Mouse (Mus musculus): ENCODE results near the gene Gm10974. TPM values are rescaled to one million over a fixed set of nuclear protein-coding genes. Genes with fewer than 3 reads are reported as not detected.
A peak's percentile ranks its signal among the peaks of the same experiment; 100 is the strongest.

Gm10974 gene
- polyA plus RNA-seq, 1 experiment from 2014 or later, result not detected

- ATAC-seq (ENCODE audit: insufficient number of reproducible peaks, insufficient read depth, low FRiP score, low TSS enrichment, low read depth), result no peak
- Histone ChIP-seq H3K9me3 (no peaks in the 10 kb centered on the region), H3K9ac (replicated peaks) (no peak overlapping the region), H3K36me3 (no peaks in the 10 kb centered on the region), H3K27ac (no peak overlapping the region), H3K27me3 (peaks cover 5% of the 10 kb centered on the region), H3K4me3 (replicated peaks) (no peak overlapping the region), H3K4me1 (replicated peaks) (peaks cover 24% of the 10 kb centered on the region), H3K4me2 (no peak overlapping the region)
- WGBS, result 40% methylated on average over 13 of the region's 13 CpGs
Measured at GRCm38 (mm10) chr7:66405951-66406721, 40.4 kb downstream of the Gm10974 start.

- H3K36me3 ChIP-seq, result no peaks in the 10 kb centered on the region
- H3K27ac ChIP-seq, result no peak overlapping the region
- H3K27me3 ChIP-seq, result peaks cover under 1% of the 10 kb centered on the region
- no peaks in the 10 kb centered on the region for H3K9me3 ChIP-seq
- 59% methylated on average over 8 of the region's 8 CpGs for WGBS
- no peak for ATAC-seq (ENCODE audit: insufficient number of reproducible peaks, insufficient read depth, low FRiP score, low TSS enrichment, low read depth)
- no peak overlapping the region for H3K4me3 ChIP-seq (replicated peaks)
- no peak overlapping the region for H3K4me2 ChIP-seq
- peaks cover 19% of the 10 kb centered on the region for H3K4me1 ChIP-seq (replicated peaks)
- no peak overlapping the region for H3K9ac ChIP-seq (replicated peaks)
Measured at GRCm38 (mm10) chr7:66406971-66407370, 41.3 kb downstream of the Gm10974 start.

- no peak overlapping the region for H3K9ac ChIP-seq (replicated peaks)
- no peaks in the 10 kb centered on the region; the same call in 1 of the 2 replicates for H3K27me3 ChIP-seq
- H3K36me3 ChIP-seq, result no peaks in the 10 kb centered on the region
- H3K27ac ChIP-seq, result no peak overlapping the region
- H3K9me3 ChIP-seq, result no peaks in the 10 kb centered on the region
- no peak overlapping the region for H3K4me2 ChIP-seq
- no peak overlapping the region for H3K4me3 ChIP-seq (replicated peaks)
- ATAC-seq (ENCODE audit: insufficient number of reproducible peaks, insufficient read depth, low FRiP score, low TSS enrichment, low read depth), result peak; percentile 9; the same call in 1 of the 2 replicates
- WGBS, result 67% methylated on average over 6 of the region's 6 CpGs
- peaks cover 11% of the 10 kb centered on the region for H3K4me1 ChIP-seq (replicated peaks)
Measured at GRCm38 (mm10) chr7:66409433-66409832, 43.7 kb downstream of the Gm10974 start.

- no peak overlapping the region for H3K9ac ChIP-seq (replicated peaks)
- H3K4me3 ChIP-seq (replicated peaks), result no peak overlapping the region
- no peaks in the 10 kb centered on the region for H3K9me3 ChIP-seq
- WGBS, result 83% methylated on average over 7 of the region's 7 CpGs
- H3K4me2 ChIP-seq, result no peak overlapping the region
- no peak for ATAC-seq (ENCODE audit: insufficient number of reproducible peaks, insufficient read depth, low FRiP score, low TSS enrichment, low read depth)
- H3K36me3 ChIP-seq, result no peaks in the 10 kb centered on the region
- no peaks in the 10 kb centered on the region for H3K4me1 ChIP-seq (replicated peaks)
- H3K27ac ChIP-seq, result no peak overlapping the region
- H3K27me3 ChIP-seq, result no peaks in the 10 kb centered on the region; the same call in 1 of the 2 replicates
Measured at GRCm38 (mm10) chr7:66413093-66413492, 47.4 kb downstream of the Gm10974 start.

GRCm38 (mm10) chr7:66416829-66417228 is 51.1 kb downstream of the Gm10974 start:
- no peak overlapping the region for H3K4me2 ChIP-seq
- no peak overlapping the region for H3K9ac ChIP-seq (replicated peaks)
- WGBS, result 80% methylated on average over 4 of the region's 4 CpGs
- no peak for ATAC-seq (ENCODE audit: insufficient number of reproducible peaks, insufficient read depth, low FRiP score, low TSS enrichment, low read depth)
- H3K36me3 ChIP-seq, result no peaks in the 10 kb centered on the region
- no peak overlapping the region for H3K27ac ChIP-seq
- H3K27me3 ChIP-seq, result peaks cover 23% of the 10 kb centered on the region
- no peaks in the 10 kb centered on the region for H3K9me3 ChIP-seq
- H3K4me1 ChIP-seq (replicated peaks), result no peaks in the 10 kb centered on the region
- H3K4me3 ChIP-seq (replicated peaks), result no peak overlapping the region

- Histone ChIP-seq H3K36me3 (no peaks in the 10 kb centered on the region), H3K4me1 (replicated peaks) (no peaks in the 10 kb centered on the region), H3K4me3 (replicated peaks) (no peak overlapping the region), H3K4me2 (no peak overlapping the region), H3K9ac (replicated peaks) (no peak overlapping the region), H3K27me3 (peaks cover 32% of the 10 kb centered on the region), H3K9me3 (no peaks in the 10 kb centered on the region), H3K27ac (no peak overlapping the region)
- WGBS, result 55% methylated on average over 12 of the region's 12 CpGs
- no peak for ATAC-seq (ENCODE audit: insufficient number of reproducible peaks, insufficient read depth, low FRiP score, low TSS enrichment, low read depth)
Measured at GRCm38 (mm10) chr7:66418981-66419380, 53.3 kb downstream of the Gm10974 start.

GRCm38 (mm10) chr7:66421903-66422302 is 56.2 kb downstream of the Gm10974 start:
- no peaks in the 10 kb centered on the region for H3K9me3 ChIP-seq
- 66% methylated on average over 8 of the region's 8 CpGs for WGBS
- peaks cover 60% of the 10 kb centered on the region for H3K27me3 ChIP-seq
- no peak overlapping the region for H3K27ac ChIP-seq
- H3K4me2 ChIP-seq, result no peak overlapping the region
- ATAC-seq (ENCODE audit: insufficient number of reproducible peaks, insufficient read depth, low FRiP score, low TSS enrichment, low read depth), result no peak
- H3K4me1 ChIP-seq (replicated peaks), result peaks cover 4% of the 10 kb centered on the region
- no peaks in the 10 kb centered on the region for H3K36me3 ChIP-seq
- no peak overlapping the region for H3K9ac ChIP-seq (replicated peaks)
- H3K4me3 ChIP-seq (replicated peaks), result no peak overlapping the region

GRCm38 (mm10) chr7:66427053-66427436 is 61.3 kb downstream of the Gm10974 start:
- H3K27ac ChIP-seq, result no peak overlapping the region
- peak overlapping the region; percentile 58 for H3K4me3 ChIP-seq (replicated peaks)

GRCm38 (mm10) chr7:66427437-66428161 is 61.9 kb downstream of the Gm10974 start, which contains the start of gene Aldh1a3:
TSS of gene Aldh1a3 (minus strand) at chr7:66427517.
- Histone ChIP-seq H3K4me2 (peak within 1 kb of the TSS; percentile 97), H3K9me3 (no peaks in the 10 kb centered on the region), H3K36me3 (no peaks in the 10 kb centered on the region), H3K9ac (replicated peaks) (peak within 1 kb of the TSS; percentile 53), H3K4me1 (replicated peaks) (peaks cover 15% of the 10 kb centered on the region), H3K27ac (no peak within 1 kb of the TSS), H3K27me3 (peaks cover 68% of the 10 kb centered on the region), H3K4me3 (replicated peaks) (peak within 1 kb of the TSS; percentile 58)
- under 1% methylated on average over 55 of the region's 56 CpGs for WGBS
- ATAC-seq (ENCODE audit: insufficient number of reproducible peaks, insufficient read depth, low FRiP score, low TSS enrichment, low read depth), result peak; percentile 65; the same call in 1 of the 2 replicates

More at GRCm38 (mm10) chr7:66427053-66427436, 61.3 kb downstream of the Gm10974 start:
- WGBS, result 1% methylated on average over 23 of the region's 23 CpGs
- H3K9ac ChIP-seq (replicated peaks), result peak overlapping the region; percentile 53
- no peaks in the 10 kb centered on the region for H3K36me3 ChIP-seq
- peak; percentile 33; the same call in 1 of the 2 replicates for ATAC-seq (ENCODE audit: insufficient number of reproducible peaks, insufficient read depth, low FRiP score, low TSS enrichment, low read depth)
- H3K27me3 ChIP-seq, result peaks cover 70% of the 10 kb centered on the region
- no peaks in the 10 kb centered on the region for H3K9me3 ChIP-seq
- H3K4me2 ChIP-seq, result peak overlapping the region; percentile 97
- H3K4me1 ChIP-seq (replicated peaks), result peaks cover 15% of the 10 kb centered on the region

- peaks cover 10% of the 10 kb centered on the region for H3K27me3 ChIP-seq
- H3K27ac ChIP-seq, result no peak overlapping the region
- WGBS, result 38% methylated on average over 10 of the region's 10 CpGs
- H3K9ac ChIP-seq (replicated peaks), result no peak overlapping the region
- H3K4me1 ChIP-seq (replicated peaks), result no peaks in the 10 kb centered on the region; the same call in 1 of the 2 replicates
- H3K4me2 ChIP-seq, result no peak overlapping the region
- H3K9me3 ChIP-seq, result no peaks in the 10 kb centered on the region
- H3K36me3 ChIP-seq, result no peaks in the 10 kb centered on the region
- ATAC-seq (ENCODE audit: insufficient number of reproducible peaks, insufficient read depth, low FRiP score, low TSS enrichment, low read depth), result no peak
- H3K4me3 ChIP-seq (replicated peaks), result no peak overlapping the region
Measured at GRCm38 (mm10) chr7:66434453-66434935, 68.8 kb downstream of the Gm10974 start.

Data from limb, embryonic 12.5 days (tissue).